In the genomic region with DNA sequence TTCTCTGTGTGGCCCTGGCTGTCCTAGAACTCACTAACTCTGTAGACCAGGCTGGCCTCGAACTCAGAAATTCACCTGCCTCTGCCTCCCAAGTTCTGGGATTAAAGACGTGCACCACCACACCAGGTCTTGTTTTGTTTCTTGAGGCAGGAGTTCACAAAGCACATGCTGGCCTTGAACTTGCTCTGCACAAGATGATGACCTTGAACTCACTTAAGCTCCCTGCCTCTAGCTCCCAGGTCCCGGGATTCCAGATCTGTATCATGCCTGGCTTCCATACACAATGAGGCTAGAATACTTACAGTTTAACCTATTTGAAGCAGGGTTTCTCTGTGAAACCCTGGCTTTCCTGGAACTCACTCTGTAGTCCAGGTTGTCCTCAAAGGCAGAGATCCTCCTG, we compare ENCODE assay signal across 8 mouse cellular contexts. TPM values are rescaled to one million over a fixed set of nuclear protein-coding genes. Genes with fewer than 3 reads are reported as not detected.
DNase-seq lines count a peak whose midpoint lies in the region; ATAC-seq and TF ChIP-seq lines count a peak whose summit lies in the region.

No protein-coding gene starts in this region.

- H3K9ac ChIP-seq in kidney, embryonic 14.5 days (ENCODE audit: low read depth, low read length): no peak overlapping the region
- no peak overlapping the region for H3K9ac ChIP-seq in forebrain, postnatal 0 days
- no peak overlapping the region for H3K9ac ChIP-seq in midbrain, embryonic 14.5 days (replicated peaks; ENCODE audit: low read length)

- no peak for TF ChIP-seq CTCF in forebrain, postnatal 0 days (IDR thresholded peaks at IDR 0.05; ENCODE audit: low read depth)

- H3K27ac ChIP-seq in kidney, embryonic 14.5 days (ENCODE audit: low read depth, low read length): no peak overlapping the region
- H3K27ac ChIP-seq in forebrain, postnatal 0 days (ENCODE audit: low read depth, low read length): no peak overlapping the region
- no peak overlapping the region for H3K27ac ChIP-seq in midbrain, embryonic 14.5 days (replicated peaks; ENCODE audit: low read depth, low read length)

- no peak for DNase-seq in kidney, adult 8-10 months
- peak; percentile 41 for DNase-seq in ZHBTc4 (ENCODE audit: low read depth, low spot score)
- DNase-seq in forebrain, postnatal 0 days: no peak
- DNase-seq in midbrain, embryonic 14.5 days: no peak
- no peak for DNase-seq in right cerebral cortex, postnatal 4 days
- no peak for DNase-seq in layer of hippocampus, postnatal 36 days
- DNase-seq in adrenal gland, postnatal 25 days: no peak

- H3K4me2 ChIP-seq in kidney, embryonic 14.5 days (replicated peaks; ENCODE audit: low read depth, low read length): peak overlapping the region; percentile 89; the same call in 1 of the 2 replicates
- H3K4me2 ChIP-seq in forebrain, postnatal 0 days (ENCODE audit: low read depth): peak overlapping the region; percentile 67
- H3K4me2 ChIP-seq in midbrain, embryonic 14.5 days (ENCODE audit: low read length): peak overlapping the region; percentile 77

- H3K4me1 ChIP-seq in kidney, embryonic 14.5 days (ENCODE audit: control insufficient read depth, insufficient read depth, low read length): peaks cover 11% of the 10 kb centered on the region; the same call in 1 of the 2 replicates
- peaks cover 20% of the 10 kb centered on the region for H3K4me1 ChIP-seq in forebrain, postnatal 0 days (ENCODE audit: insufficient read depth)
- H3K4me1 ChIP-seq in midbrain, embryonic 14.5 days (ENCODE audit: control insufficient read depth, insufficient read depth, low read length): peaks cover 22% of the 10 kb centered on the region

- 87% methylated on average over 3 of the region's 3 CpGs for WGBS in kidney, embryonic 14.5 days
- WGBS in forebrain, postnatal 0 days: 82% methylated on average over 3 of the region's 3 CpGs
- WGBS in midbrain, embryonic 14.5 days: 79% methylated on average over 3 of the region's 3 CpGs

- ATAC-seq in kidney, embryonic 14.5 days (ENCODE audit: low FRiP score, low TSS enrichment): no peak
- no peak for ATAC-seq in forebrain, postnatal 0 days
- no peak for ATAC-seq in midbrain, embryonic 14.5 days (ENCODE audit: low FRiP score, low TSS enrichment)

- no peaks in the 10 kb centered on the region for H3K9me3 ChIP-seq in kidney, embryonic 14.5 days (ENCODE audit: control insufficient read depth, low read length)
- no peaks in the 10 kb centered on the region for H3K9me3 ChIP-seq in forebrain, postnatal 0 days (ENCODE audit: low read length)
- no peaks in the 10 kb centered on the region for H3K9me3 ChIP-seq in midbrain, embryonic 14.5 days (ENCODE audit: control insufficient read depth, low read length)

- no peaks in the 10 kb centered on the region for H3K36me3 ChIP-seq in kidney, embryonic 14.5 days (ENCODE audit: control insufficient read depth, insufficient read depth, low read length)
- no peaks in the 10 kb centered on the region for H3K36me3 ChIP-seq in forebrain, postnatal 0 days (ENCODE audit: insufficient read depth)
- H3K36me3 ChIP-seq in midbrain, embryonic 14.5 days (ENCODE audit: control insufficient read depth, insufficient read depth, low read length): no peaks in the 10 kb centered on the region

- no peaks in the 10 kb centered on the region for H3K27me3 ChIP-seq in kidney, embryonic 14.5 days (ENCODE audit: control insufficient read depth, insufficient read depth, low read length)
- no peaks in the 10 kb centered on the region for H3K27me3 ChIP-seq in forebrain, postnatal 0 days (ENCODE audit: insufficient read depth, low read length)
- no peaks in the 10 kb centered on the region for H3K27me3 ChIP-seq in midbrain, embryonic 14.5 days (ENCODE audit: control insufficient read depth, insufficient read depth, low read length)

- no peak overlapping the region for H3K4me3 ChIP-seq in kidney, embryonic 14.5 days (ENCODE audit: low read length)
- H3K4me3 ChIP-seq in forebrain, postnatal 0 days (ENCODE audit: low read depth, low read length): peak overlapping the region; percentile 94
- H3K4me3 ChIP-seq in midbrain, embryonic 14.5 days (replicated peaks; ENCODE audit: low read depth, low read length): peak overlapping the region; percentile 93

RNA-seq across cellular contexts. Expression of a gene that starts 2.2 kb away (rescaled TPM):
- polyA plus RNA-seq in kidney, embryonic 14.5 days (2014; fragmentation: Nextera tagmentation; extraction: Ambion mirVana): 14.0 TPM in 2 replicates
- total RNA-seq in forebrain, postnatal 0 days (2014; rRNA removed): 18.5 and 21.1 TPM in 2 replicates
- polyA plus RNA-seq in forebrain, postnatal 0 days (2015; fragmentation: Nextera tagmentation; extraction: Ambion mirVana): 7.4 and 8.2 TPM in 2 replicates
- polyA plus RNA-seq in midbrain, embryonic 14.5 days (2014; fragmentation: Nextera tagmentation; extraction: Ambion mirVana): 11.4 and 13.7 TPM in 2 replicates
- 10 to 100 TPM; 52.5 to 56.3 TPM for total RNA-seq in layer of hippocampus, postnatal 36 days (2021)
- 29.2 and 43.3 TPM in 2 replicates for total RNA-seq in adrenal gland, postnatal 25 days (2021)
